Mouse (Mus musculus) thymus, postnatal 4 days (tissue): ENCODE measurements around the gene Bricd5.

ENCODE experiments used
- DNase-seq: peaks from one replicate; pipeline ENCODE4 v3.0.0; 2021

The Bricd5 gene

GRCm38 (mm10) chr17:24462932-24463331 lies 10.8 kb upstream of the Bricd5 start:
- DNase-seq = no peak

- DNase-seq = no peak
These were observed 10.1 kb upstream of the Bricd5 start for GRCm38 (mm10) chr17:24463374-24464133.

- DNase-seq = no peak
These were observed 4.9 kb upstream of the Bricd5 start for GRCm38 (mm10) chr17:24468636-24469246.

- DNase-seq = no peak
These were observed 4.3 kb upstream of the Bricd5 start for GRCm38 (mm10) chr17:24469336-24469909.

- peak; percentile 97 for DNase-seq
These were observed 3.6 kb upstream of the Bricd5 start, which contains the start of the genes E4f1 and Pgp for GRCm38 (mm10) chr17:24469910-24470602. Gene E4f1 (minus strand): TSS chr17:24470313. Gene Pgp (plus strand): TSS chr17:24470392.

- peak; percentile 56 for DNase-seq
These were observed 2.8 kb upstream of the Bricd5 start for GRCm38 (mm10) chr17:24470701-24471527.

GRCm38 (mm10) chr17:24472512-24472911 lies 1.2 kb upstream of the Bricd5 start:
- DNase-seq = no peak

- DNase-seq = no peak
These were observed 873 bp downstream of the Bricd5 start for GRCm38 (mm10) chr17:24474557-24474956.

GRCm38 (mm10) chr17:24475586-24475985 lies 1.9 kb downstream of the Bricd5 start:
- no peak for DNase-seq

- DNase-seq = no peak
These were observed 2.5 kb downstream of the Bricd5 start for GRCm38 (mm10) chr17:24476022-24476776.

- no peak for DNase-seq
These were observed 3.6 kb downstream of the Bricd5 start for GRCm38 (mm10) chr17:24477053-24477984.

- DNase-seq = peak; percentile 37
These were observed 4.4 kb downstream of the Bricd5 start for GRCm38 (mm10) chr17:24477985-24478600.

GRCm38 (mm10) chr17:24478663-24479380 lies 5.1 kb downstream of the Bricd5 start, which contains the start of gene Mlst8:
Gene Mlst8 (minus strand): TSS chr17:24479078.
- DNase-seq = peak; percentile 99

- no peak for DNase-seq
These were observed 5.7 kb downstream of the Bricd5 start for GRCm38 (mm10) chr17:24479431-24479830.

- no peak for DNase-seq
These were observed 6.6 kb downstream of the Bricd5 start for GRCm38 (mm10) chr17:24480201-24480826.

- no peak for DNase-seq
These were observed 7.5 kb downstream of the Bricd5 start for GRCm38 (mm10) chr17:24481027-24481815.

GRCm38 (mm10) chr17:24483495-24483894 lies 9.8 kb downstream of the Bricd5 start:
- DNase-seq = no peak
